Mouse (Mus musculus) cerebellum, adult 2 months (tissue): ENCODE results near the gene Rab5if.

Source experiments
- CTCF ChIP-seq: fragments of 200-500 bp; IDR thresholded peaks from 2 replicates; pipeline ENCODE4 v1.5.1; 2011; ENCODE audit warnings: low read depth, mild to moderate bottlenecking, control low read depth, low read length, moderate library complexity, borderline replicate concordance; ENCODE audit not compliant: insufficient read depth
- POLR2A ChIP-seq: fragments of 200-500 bp; IDR thresholded peaks from 2 replicates; pipeline ENCODE4 v1.6.1; 2011; ENCODE audit warnings: low read length, control low read depth, borderline replicate concordance; ENCODE audit not compliant: insufficient read depth

DNA sequence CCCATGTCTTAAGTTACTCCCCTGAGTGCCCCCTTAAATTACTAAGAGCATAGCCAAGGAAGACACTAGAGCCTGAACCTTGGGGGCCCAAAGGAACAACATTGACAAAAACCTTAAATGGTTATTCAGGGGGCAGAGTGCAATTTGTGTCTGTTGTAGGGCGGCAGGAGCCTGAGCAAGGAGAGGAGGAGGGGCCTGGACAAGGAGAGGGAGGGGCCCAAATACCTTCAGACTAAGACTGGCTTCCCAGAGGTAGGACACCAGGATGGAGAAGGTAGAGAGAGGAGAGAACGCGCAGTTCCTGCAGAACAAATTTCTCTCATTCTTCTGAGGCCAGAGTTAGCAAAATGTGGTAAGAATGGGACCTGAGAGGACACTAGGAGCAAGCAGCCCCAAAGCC lies 47.5 kb upstream of the Rab5if start:
- TF ChIP-seq CTCF (no peak), POLR2A (no peak)
